Mouse (Mus musculus): Measurements from ENCODE around the gene Mllt6. TPM values are rescaled to one million over a fixed set of nuclear protein-coding genes. Genes with fewer than 3 reads are reported as not detected.

Mllt6 gene
- polyA plus RNA-seq, 1 experiment from 2014 or later = 3.2 TPM

Small RNA genes within 50 kb of the gene (microRNA-seq; reads per million reads assigned to microRNA genes)
- not detected for gene Gm24158
- gene Mir6927 = not detected

Other genes starting within 250 kb of the Mllt6 start
- gene Arhgap23, start 247.9 kb upstream of the Mllt6 start, polyA plus RNA-seq (2015; fragmentation: Nextera tagmentation; extraction: Ambion mirVana) = 3.6 and 4.4 TPM in 2 replicates
- 0.46 and 1.0 TPM in 2 replicates for gene 4933428G20Rik, start 163.1 kb upstream of the Mllt6 start, polyA plus RNA-seq (2015; fragmentation: Nextera tagmentation; extraction: Ambion mirVana)
- 5.6 and 6.4 TPM in 2 replicates for gene Srcin1, start 87.2 kb upstream of the Mllt6 start, polyA plus RNA-seq (2015; fragmentation: Nextera tagmentation; extraction: Ambion mirVana)
- 3.5 and 3.9 TPM in 2 replicates for gene Epop, start 33.7 kb upstream of the Mllt6 start, polyA plus RNA-seq (2015; fragmentation: Nextera tagmentation; extraction: Ambion mirVana)
- 12.8 and 17.3 TPM in 2 replicates for gene Cisd3, start 22.4 kb downstream of the Mllt6 start, polyA plus RNA-seq (2015; fragmentation: Nextera tagmentation; extraction: Ambion mirVana)
- gene Pcgf2, start 37.1 kb downstream of the Mllt6 start, polyA plus RNA-seq (2015; fragmentation: Nextera tagmentation; extraction: Ambion mirVana) = 21.5 and 22.9 TPM in 2 replicates
- 559 and 571 TPM in 2 replicates for gene Psmb3, start 40.0 kb downstream of the Mllt6 start, polyA plus RNA-seq (2015; fragmentation: Nextera tagmentation; extraction: Ambion mirVana)
- 3.5 and 4.2 TPM in 2 replicates for gene Pip4k2b, start 81.3 kb downstream of the Mllt6 start, polyA plus RNA-seq (2015; fragmentation: Nextera tagmentation; extraction: Ambion mirVana)
- gene Cwc25, start 103.1 kb downstream of the Mllt6 start, polyA plus RNA-seq (2015; fragmentation: Nextera tagmentation; extraction: Ambion mirVana) = 18.0 and 20.1 TPM in 2 replicates
- 0.62 and 0.76 TPM in 2 replicates for gene 1700001P01Rik, start 112.5 kb downstream of the Mllt6 start, polyA plus RNA-seq (2015; fragmentation: Nextera tagmentation; extraction: Ambion mirVana)
- 386 and 461 TPM in 2 replicates for gene Rpl23, start 119.0 kb downstream of the Mllt6 start, polyA plus RNA-seq (2015; fragmentation: Nextera tagmentation; extraction: Ambion mirVana)
- 95.3 and 109 TPM in 2 replicates for gene Lasp1, start 135.6 kb downstream of the Mllt6 start, polyA plus RNA-seq (2015; fragmentation: Nextera tagmentation; extraction: Ambion mirVana)
- gene B230217C12Rik, start 177.4 kb downstream of the Mllt6 start, polyA plus RNA-seq (2015; fragmentation: Nextera tagmentation; extraction: Ambion mirVana) = 17.4 and 18.7 TPM in 2 replicates
- gene Fbxo47, start 220.7 kb downstream of the Mllt6 start, polyA plus RNA-seq (2015; fragmentation: Nextera tagmentation; extraction: Ambion mirVana) = 0.78 and 1.4 TPM in 2 replicates